Mouse (Mus musculus) stomach, postnatal 0 days (tissue): ENCODE data around the gene Manbal. TPM values are rescaled to one million over a fixed set of nuclear protein-coding genes. Genes with fewer than 3 reads are reported as not detected.

Experiments used
- ATAC-seq: fragments of 200-750 bp; cut with Nextera tagmentation; 2 replicates; pipeline ENCODE4 v1.8.0; 2017; ENCODE audit not compliant: low FRiP score, low TSS enrichment
- DNase-seq: peaks from one replicate; pipeline ENCODE4 v3.0.0-alpha.2; 2016; ENCODE audit warnings: low spot score
- H3K27ac ChIP-seq: fragments of 300-500 bp; sonication (generic); replicated peaks from 2 replicates; pipeline ENCODE4 v1.5.1; 2014; ENCODE audit warnings: mild to moderate bottlenecking, control low read depth
- H3K27me3 ChIP-seq: fragments of 300-500 bp; sonication (generic); 2 replicates; pipeline ENCODE4 v1.6.1; 2014; ENCODE audit warnings: low read length; ENCODE audit not compliant: control insufficient read depth, insufficient read depth
- H3K36me3 ChIP-seq: fragments of 300-500 bp; sonication (generic); 2 replicates; pipeline ENCODE4 v1.6.1; 2014; ENCODE audit warnings: low read length, mixed read lengths; ENCODE audit not compliant: control insufficient read depth, insufficient read depth
- H3K4me1 ChIP-seq: fragments of 300-500 bp; sonication (generic); replicated peaks from 2 replicates; pipeline ENCODE4 v1.6.1; 2014; ENCODE audit warnings: antibody characterized with exemption; ENCODE audit not compliant: control insufficient read depth, insufficient read depth
- H3K4me2 ChIP-seq: fragments of 300-500 bp; sonication (generic); replicated peaks from 2 replicates; pipeline ENCODE4 v1.6.1; 2014; ENCODE audit warnings: low read depth, mild to moderate bottlenecking, control low read depth, moderate library complexity
- H3K4me3 ChIP-seq: fragments of 300-500 bp; sonication (generic); 2 replicates; pipeline ENCODE4 v1.5.1; 2014; ENCODE audit warnings: low read depth, low read length, control low read depth
- H3K9ac ChIP-seq: fragments of 300-500 bp; sonication (generic); 2 replicates; pipeline ENCODE4 v1.6.1; 2014; ENCODE audit warnings: mild to moderate bottlenecking, low read length, control low read depth, mixed read lengths
- H3K9me3 ChIP-seq: fragments of 300-500 bp; sonication (generic); 2 replicates; pipeline ENCODE4 v1.6.1; 2016; ENCODE audit warnings: low read length; ENCODE audit not compliant: control insufficient read depth
- CTCF ChIP-seq: IDR thresholded peaks from 2 replicates; pipeline ENCODE4 v1.5.1; 2016; ENCODE audit warnings: antibody characterized with exemption, low read depth, mild to moderate bottlenecking, moderate library complexity
- EP300 ChIP-seq: optimal IDR thresholded peaks from 2 replicates; pipeline ENCODE3; 2016; ENCODE audit warnings: antibody characterized with exemption
- WGBS: fragments of 180-500 bp; shearing (Covaris S2); extraction: QIAGEN DNeasy Blood & Tissue Kit; methylation state at CpG from one replicate; pipeline ENCODE4 v1.1.7; 2014; 5-methylcytosine and 5-hydroxymethylcytosine counted together
- polyA plus RNA-seq: library from polyadenylated mRNA; unstranded; fragments of >200 nt; fragmentation: Nextera tagmentation; extraction: Ambion mirVana; gene quantifications from 2 replicates; pipeline ENCODE4 v1.2.1, GENCODE M21; 2015

Manbal gene
- polyA plus RNA-seq, 1 experiment from 2014 or later = 68.9 TPM

- TF ChIP-seq CTCF = no peak
- TF ChIP-seq EP300 = no peak
- Histone ChIP-seq H3K9ac (no peak overlapping the region), H3K4me3 (no peak overlapping the region), H3K27ac (no peak overlapping the region), H3K36me3 (no peaks in the 10 kb centered on the region), H3K9me3 (no peaks in the 10 kb centered on the region), H3K27me3 (no peaks in the 10 kb centered on the region), H3K4me1 (no peaks in the 10 kb centered on the region), H3K4me2 (no peak overlapping the region)
- DNase-seq (no peak), ATAC-seq (no peak)
- 84% methylated on average over 7 of the region's 7 CpGs for WGBS
Measured at GRCm38 (mm10) chr2:157389591-157389921, 22.2 kb downstream of the Manbal start.

- H3K4me3 ChIP-seq = no peak overlapping the region
- DNase-seq (no peak), ATAC-seq (peak; percentile 19; the same call in 1 of the 2 replicates)
- H3K36me3 ChIP-seq = no peaks in the 10 kb centered on the region
- H3K27me3 ChIP-seq = no peaks in the 10 kb centered on the region
- H3K9me3 ChIP-seq = no peaks in the 10 kb centered on the region
- TF ChIP-seq CTCF (no peak), EP300 (no peak)
- H3K9ac ChIP-seq = no peak overlapping the region
- peak overlapping the region; percentile 73 for H3K27ac ChIP-seq
- 74% methylated on average over 2 of the region's 2 CpGs for WGBS
- no peaks in the 10 kb centered on the region for H3K4me1 ChIP-seq
- H3K4me2 ChIP-seq = no peak overlapping the region
Measured at GRCm38 (mm10) chr2:157392331-157392730, 24.9 kb downstream of the Manbal start.

- ATAC-seq (no peak), DNase-seq (no peak)
- Histone ChIP-seq H3K27ac (peak overlapping the region; percentile 56; the same call in 1 of the 2 replicates), H3K4me2 (no peak overlapping the region), H3K36me3 (no peaks in the 10 kb centered on the region; the same call in 1 of the 2 replicates), H3K9ac (no peak overlapping the region), H3K9me3 (no peaks in the 10 kb centered on the region), H3K4me1 (no peaks in the 10 kb centered on the region), H3K4me3 (no peak overlapping the region), H3K27me3 (no peaks in the 10 kb centered on the region)
- TF ChIP-seq EP300 = no peak
- no peak for TF ChIP-seq CTCF
- 98% methylated on average over 4 of the region's 4 CpGs for WGBS
Measured at GRCm38 (mm10) chr2:157393549-157393948, 26.2 kb downstream of the Manbal start.

GRCm38 (mm10) chr2:157394868-157395267, 27.5 kb downstream of the Manbal start:
- H3K4me2 ChIP-seq = no peak overlapping the region
- no peak overlapping the region for H3K4me3 ChIP-seq
- H3K36me3 ChIP-seq = no peaks in the 10 kb centered on the region; the same call in 1 of the 2 replicates
- ATAC-seq (peak; percentile 80), DNase-seq (peak; percentile 84)
- peak overlapping the region; percentile 56 for H3K27ac ChIP-seq
- no peak for TF ChIP-seq CTCF
- no peak for TF ChIP-seq EP300
- H3K9me3 ChIP-seq = no peaks in the 10 kb centered on the region
- H3K9ac ChIP-seq = peak overlapping the region; percentile 27; the same call in 1 of the 2 replicates
- no peaks in the 10 kb centered on the region for H3K27me3 ChIP-seq
- 45% methylated on average over 6 of the region's 6 CpGs for WGBS
- H3K4me1 ChIP-seq = no peaks in the 10 kb centered on the region

- 41% methylated on average over 5 of the region's 5 CpGs for WGBS
- no peaks in the 10 kb centered on the region for H3K9me3 ChIP-seq
- TF ChIP-seq CTCF (no peak), EP300 (no peak)
- H3K4me3 ChIP-seq = no peak overlapping the region
- DNase-seq (no peak), ATAC-seq (no peak)
- H3K9ac ChIP-seq = peak overlapping the region; percentile 27; the same call in 1 of the 2 replicates
- no peaks in the 10 kb centered on the region; the same call in 1 of the 2 replicates for H3K36me3 ChIP-seq
- no peaks in the 10 kb centered on the region for H3K27me3 ChIP-seq
- H3K4me1 ChIP-seq = no peaks in the 10 kb centered on the region
- peak overlapping the region; percentile 56 for H3K27ac ChIP-seq
- no peak overlapping the region for H3K4me2 ChIP-seq
Measured at GRCm38 (mm10) chr2:157395371-157395770, 28.0 kb downstream of the Manbal start.

- Histone ChIP-seq H3K27me3 (no peaks in the 10 kb centered on the region), H3K9ac (no peak overlapping the region), H3K4me3 (no peak overlapping the region), H3K27ac (peak overlapping the region; percentile 56; the same call in 1 of the 2 replicates), H3K36me3 (no peaks in the 10 kb centered on the region; the same call in 1 of the 2 replicates), H3K4me2 (no peak overlapping the region), H3K9me3 (no peaks in the 10 kb centered on the region), H3K4me1 (no peaks in the 10 kb centered on the region)
- no peak for TF ChIP-seq EP300
- TF ChIP-seq CTCF = no peak
- ATAC-seq (no peak), DNase-seq (no peak)
- WGBS = 59% methylated on average over 13 of the region's 13 CpGs
Measured at GRCm38 (mm10) chr2:157395960-157396359, 28.6 kb downstream of the Manbal start.
